Mouse (Mus musculus): ENCODE measurements around the gene Plekha5.

DNA sequence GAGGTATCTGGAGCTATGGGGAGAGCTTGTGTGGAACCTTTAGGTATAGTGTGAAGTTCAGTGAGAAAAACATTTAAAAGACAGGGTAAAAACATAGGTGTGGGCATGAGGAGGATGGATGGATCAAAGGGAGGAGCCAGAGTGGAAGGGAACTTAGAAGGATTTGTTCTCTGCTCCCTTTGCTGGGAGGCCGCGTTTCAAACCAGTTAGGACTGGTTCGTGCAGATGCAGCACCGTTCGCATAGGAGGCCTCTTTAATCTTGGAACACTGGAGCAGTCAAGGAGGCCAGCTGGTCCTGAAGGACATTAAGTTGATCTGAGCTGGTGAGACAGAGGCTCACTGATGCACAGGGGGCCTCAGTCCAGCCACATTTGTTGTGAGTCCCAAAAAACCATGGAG is 175.5 kb downstream of the Plekha5 start:
- no peak for TF ChIP-seq POLR2A (IDR thresholded peaks at IDR 0.05; ENCODE audit: low read depth, low read length)
- no peak for TF ChIP-seq CTCF (IDR thresholded peaks at IDR 0.05; ENCODE audit: extremely low read depth, insufficient read length, insufficient replicate concordance, low read depth, low read length)
